Mouse (Mus musculus) heart, embryonic 13.5 days (tissue): ENCODE measurements around the gene Plp2. TPM values are rescaled to one million over a fixed set of nuclear protein-coding genes. Genes with fewer than 3 reads are reported as not detected.

Experiments
- polyA plus RNA-seq: library from polyadenylated mRNA; unstranded; fragments of >200 nt; fragmentation: Nextera tagmentation; extraction: Ambion mirVana; gene quantifications from 2 replicates; pipeline ENCODE4 v1.2.1, GENCODE M21; 2015

Gene Plp2
- polyA plus RNA-seq, 1 experiment from 2014 or later: 157 TPM

Other genes starting within 250 kb of the Plp2 start
- gene Foxp3, start 97.7 kb downstream of the Plp2 start, polyA plus RNA-seq: 0.19 TPM in 1 of 2 replicates, not detected in the other
- 1.4 and 1.8 TPM in 2 replicates for gene Ppp1r3f, start 97.1 kb downstream of the Plp2 start, polyA plus RNA-seq
- 18.2 and 20.0 TPM in 2 replicates for gene Ccdc22, start 65.9 kb downstream of the Plp2 start, polyA plus RNA-seq
- gene Cacna1f, start 64.3 kb downstream of the Plp2 start, polyA plus RNA-seq: not detected in 2 replicates
- gene Syp, start 32.9 kb downstream of the Plp2 start, polyA plus RNA-seq: 0.55 and 0.75 TPM in 2 replicates
- 7.0 and 7.3 TPM in 2 replicates for gene Prickle3, start 14.1 kb downstream of the Plp2 start, polyA plus RNA-seq
- gene Magix, start 9.9 kb upstream of the Plp2 start, polyA plus RNA-seq: 0.11 and 0.25 TPM in 2 replicates
- 28.3 and 30.2 TPM in 2 replicates for gene Gpkow, start 25.7 kb upstream of the Plp2 start, polyA plus RNA-seq
- 25.0 and 28.7 TPM in 2 replicates for gene Wdr45, start 42.9 kb upstream of the Plp2 start, polyA plus RNA-seq
- gene Gm45208, start 50.9 kb upstream of the Plp2 start, polyA plus RNA-seq: 0.27 and 0.74 TPM in 2 replicates
- gene Praf2, start 57.0 kb upstream of the Plp2 start, polyA plus RNA-seq: 42.4 and 42.5 TPM in 2 replicates
- 5.6 and 6.1 TPM in 2 replicates for gene Ccdc120, start 79.5 kb upstream of the Plp2 start, polyA plus RNA-seq
- gene Tfe3, start 91.2 kb upstream of the Plp2 start, polyA plus RNA-seq: 16.3 and 16.9 TPM in 2 replicates
- gene Gripap1, start 118.4 kb upstream of the Plp2 start, polyA plus RNA-seq: 26.7 and 27.3 TPM in 2 replicates
- 0.72 and 1.2 TPM in 2 replicates for gene Kcnd1, start 150.9 kb upstream of the Plp2 start, polyA plus RNA-seq
- 28.0 and 29.4 TPM in 2 replicates for gene Otud5, start 170.0 kb upstream of the Plp2 start, polyA plus RNA-seq
- 5.9 and 6.7 TPM in 2 replicates for gene Pim2, start 206.9 kb upstream of the Plp2 start, polyA plus RNA-seq
- 24.1 and 25.4 TPM in 2 replicates for gene Slc35a2, start 212.6 kb upstream of the Plp2 start, polyA plus RNA-seq
- gene Pqbp1, start 227.9 kb upstream of the Plp2 start, polyA plus RNA-seq: 79.0 and 81.7 TPM in 2 replicates
- 130 and 143 TPM in 2 replicates for gene Timm17b, start 228.0 kb upstream of the Plp2 start, polyA plus RNA-seq
- not detected in 2 replicates for gene Gm10491, start 236.4 kb upstream of the Plp2 start, polyA plus RNA-seq
- gene Gm10490, start 238.2 kb upstream of the Plp2 start, polyA plus RNA-seq: not detected in 2 replicates
- gene Pcsk1n, start 248.4 kb upstream of the Plp2 start, polyA plus RNA-seq: 0.42 and 0.78 TPM in 2 replicates